Mouse (Mus musculus) spleen, postnatal 36 days (tissue): ENCODE data around the gene Cox10.

Experiments used
- DNase-seq, 2 experiments: peaks; one replicate each; pipeline ENCODE4 v3.0.0; 2022; ENCODE audit warnings: low spot score in 2 of 2, mixed read lengths in 1 of 2

Gene Cox10

GRCm38 (mm10) chr11:63914388-63914787 is 164.9 kb downstream of the Cox10 start:
- DNase-seq: peak; percentile 71 to 76

GRCm38 (mm10) chr11:63913936-63914335 is 165.3 kb downstream of the Cox10 start:
- no peak for DNase-seq
